Mouse (Mus musculus): ENCODE results near the gene Acsbg1. TPM values are rescaled to one million over a fixed set of nuclear protein-coding genes. Genes with fewer than 3 reads are reported as not detected.

Acsbg1 gene
- polyA plus RNA-seq, 1 experiment from 2014 or later, result 14.9 TPM

- Histone ChIP-seq H3K27ac (no peak overlapping the region), H3K4me2 (no peak overlapping the region), H3K27me3 (no peaks in the 10 kb centered on the region), H3K9ac (no peak overlapping the region), H3K4me3 (replicated peaks) (no peak overlapping the region), H3K4me1 (peaks cover 19% of the 10 kb centered on the region), H3K36me3 (replicated peaks) (no peaks in the 10 kb centered on the region), H3K9me3 (no peaks in the 10 kb centered on the region)
- 84% methylated on average over 6 of the region's 6 CpGs for WGBS
- no peak for ATAC-seq (ENCODE audit: low FRiP score)
Measured at GRCm38 (mm10) chr9:54658773-54659172, 2.9 kb downstream of the Acsbg1 start.

- H3K9me3 ChIP-seq, result no peaks in the 10 kb centered on the region
- no peaks in the 10 kb centered on the region for H3K27me3 ChIP-seq
- WGBS, result 84% methylated on average over 6 of the region's 6 CpGs
- no peak overlapping the region for H3K9ac ChIP-seq
- no peak for ATAC-seq (ENCODE audit: low FRiP score)
- H3K27ac ChIP-seq, result no peak overlapping the region
- no peak overlapping the region for H3K4me2 ChIP-seq
- peaks cover 7% of the 10 kb centered on the region for H3K4me1 ChIP-seq
- H3K36me3 ChIP-seq (replicated peaks), result no peaks in the 10 kb centered on the region
- H3K4me3 ChIP-seq (replicated peaks), result no peak overlapping the region
Measured at GRCm38 (mm10) chr9:54656402-54656801, 5.3 kb downstream of the Acsbg1 start.

GRCm38 (mm10) chr9:54655846-54656245, 5.8 kb downstream of the Acsbg1 start:
- H3K36me3 ChIP-seq (replicated peaks), result no peaks in the 10 kb centered on the region
- no peaks in the 10 kb centered on the region for H3K27me3 ChIP-seq
- peaks cover 1% of the 10 kb centered on the region; the same call in 1 of the 2 replicates for H3K4me1 ChIP-seq
- no peak overlapping the region for H3K4me2 ChIP-seq
- no peak overlapping the region for H3K4me3 ChIP-seq (replicated peaks)
- no peak for ATAC-seq (ENCODE audit: low FRiP score)
- no peak overlapping the region for H3K27ac ChIP-seq
- WGBS, result 76% methylated on average over 2 of the region's 2 CpGs
- no peaks in the 10 kb centered on the region for H3K9me3 ChIP-seq
- H3K9ac ChIP-seq, result no peak overlapping the region

- WGBS, result 83% methylated on average over 2 of the region's 2 CpGs
- Histone ChIP-seq H3K9me3 (no peaks in the 10 kb centered on the region), H3K4me2 (no peak overlapping the region), H3K4me3 (replicated peaks) (no peak overlapping the region), H3K27ac (no peak overlapping the region), H3K36me3 (replicated peaks) (no peaks in the 10 kb centered on the region), H3K9ac (no peak overlapping the region), H3K27me3 (no peaks in the 10 kb centered on the region), H3K4me1 (no peaks in the 10 kb centered on the region)
- no peak for ATAC-seq (ENCODE audit: low FRiP score)
Measured at GRCm38 (mm10) chr9:54652778-54653177, 8.9 kb downstream of the Acsbg1 start.

- Histone ChIP-seq H3K36me3 (replicated peaks) (no peaks in the 10 kb centered on the region), H3K27me3 (no peaks in the 10 kb centered on the region), H3K9ac (no peak overlapping the region), H3K9me3 (no peaks in the 10 kb centered on the region), H3K4me1 (no peaks in the 10 kb centered on the region), H3K4me3 (replicated peaks) (no peak overlapping the region), H3K27ac (no peak overlapping the region), H3K4me2 (no peak overlapping the region)
- no peak for ATAC-seq (ENCODE audit: low FRiP score)
- 93% methylated on average over 1 of the region's 1 CpGs for WGBS
Measured at GRCm38 (mm10) chr9:54649360-54649759, 12.3 kb downstream of the Acsbg1 start.

- Histone ChIP-seq H3K36me3 (replicated peaks) (no peaks in the 10 kb centered on the region), H3K27me3 (no peaks in the 10 kb centered on the region), H3K9me3 (no peaks in the 10 kb centered on the region), H3K4me2 (no peak overlapping the region), H3K27ac (no peak overlapping the region), H3K4me3 (replicated peaks) (no peak overlapping the region), H3K4me1 (no peaks in the 10 kb centered on the region), H3K9ac (no peak overlapping the region)
- WGBS, result 83% methylated on average over 2 of the region's 2 CpGs
- no peak for ATAC-seq (ENCODE audit: low FRiP score)
Measured at GRCm38 (mm10) chr9:54647456-54647855, 14.2 kb downstream of the Acsbg1 start.

GRCm38 (mm10) chr9:54646252-54646651, 15.4 kb downstream of the Acsbg1 start:
- Histone ChIP-seq H3K4me3 (replicated peaks) (no peak overlapping the region), H3K27ac (no peak overlapping the region), H3K4me2 (no peak overlapping the region), H3K36me3 (replicated peaks) (no peaks in the 10 kb centered on the region), H3K9me3 (no peaks in the 10 kb centered on the region), H3K27me3 (no peaks in the 10 kb centered on the region), H3K9ac (no peak overlapping the region), H3K4me1 (no peaks in the 10 kb centered on the region)
- WGBS, result 84% methylated on average over 9 of the region's 9 CpGs
- no peak for ATAC-seq (ENCODE audit: low FRiP score)

GRCm38 (mm10) chr9:54645530-54645929, 16.1 kb downstream of the Acsbg1 start:
- Histone ChIP-seq H3K27me3 (no peaks in the 10 kb centered on the region), H3K9me3 (no peaks in the 10 kb centered on the region), H3K4me2 (no peak overlapping the region), H3K36me3 (replicated peaks) (no peaks in the 10 kb centered on the region), H3K9ac (no peak overlapping the region), H3K27ac (no peak overlapping the region), H3K4me1 (no peaks in the 10 kb centered on the region), H3K4me3 (replicated peaks) (no peak overlapping the region)
- no peak for ATAC-seq (ENCODE audit: low FRiP score)
- 94% methylated on average over 6 of the region's 6 CpGs for WGBS

- no peak for ATAC-seq (ENCODE audit: low FRiP score)
- H3K9me3 ChIP-seq, result no peaks in the 10 kb centered on the region
- 91% methylated on average over 7 of the region's 7 CpGs for WGBS
Measured at GRCm38 (mm10) chr9:54643179-54643578, 18.5 kb downstream of the Acsbg1 start.

GRCm38 (mm10) chr9:54642556-54642955, 19.1 kb downstream of the Acsbg1 start:
- Histone ChIP-seq H3K4me3 (replicated peaks) (no peak overlapping the region), H3K27me3 (no peaks in the 10 kb centered on the region), H3K9ac (no peak overlapping the region), H3K27ac (no peak overlapping the region), H3K9me3 (no peaks in the 10 kb centered on the region), H3K36me3 (replicated peaks) (no peaks in the 10 kb centered on the region), H3K4me2 (no peak overlapping the region), H3K4me1 (no peaks in the 10 kb centered on the region)
- WGBS, result 88% methylated on average over 4 of the region's 4 CpGs
- no peak for ATAC-seq (ENCODE audit: low FRiP score)

More at GRCm38 (mm10) chr9:54643179-54643578, 18.5 kb downstream of the Acsbg1 start:
- Histone ChIP-seq H3K4me3 (replicated peaks) (no peak overlapping the region), H3K4me1 (no peaks in the 10 kb centered on the region), H3K27me3 (no peaks in the 10 kb centered on the region), H3K27ac (no peak overlapping the region), H3K9ac (no peak overlapping the region), H3K36me3 (replicated peaks) (no peaks in the 10 kb centered on the region), H3K4me2 (no peak overlapping the region)

- no peaks in the 10 kb centered on the region for H3K9me3 ChIP-seq
- no peak overlapping the region for H3K27ac ChIP-seq
- ATAC-seq (ENCODE audit: low FRiP score), result no peak
- no peaks in the 10 kb centered on the region for H3K27me3 ChIP-seq
- WGBS, result 84% methylated on average over 2 of the region's 2 CpGs
- no peak overlapping the region for H3K4me3 ChIP-seq (replicated peaks)
- H3K4me2 ChIP-seq, result no peak overlapping the region
- H3K36me3 ChIP-seq (replicated peaks), result no peaks in the 10 kb centered on the region
- H3K9ac ChIP-seq, result no peak overlapping the region
- H3K4me1 ChIP-seq, result no peaks in the 10 kb centered on the region
Measured at GRCm38 (mm10) chr9:54642149-54642548, 19.5 kb downstream of the Acsbg1 start.

- WGBS, result 77% methylated on average over 3 of the region's 3 CpGs
- Histone ChIP-seq H3K9me3 (no peaks in the 10 kb centered on the region), H3K9ac (no peak overlapping the region), H3K4me2 (no peak overlapping the region), H3K4me3 (replicated peaks) (no peak overlapping the region), H3K27me3 (no peaks in the 10 kb centered on the region), H3K27ac (no peak overlapping the region), H3K4me1 (no peaks in the 10 kb centered on the region), H3K36me3 (replicated peaks) (no peaks in the 10 kb centered on the region)
- no peak for ATAC-seq (ENCODE audit: low FRiP score)
Measured at GRCm38 (mm10) chr9:54641548-54641947, 20.1 kb downstream of the Acsbg1 start.

- H3K4me3 ChIP-seq (replicated peaks), result no peak overlapping the region
- H3K27me3 ChIP-seq, result no peaks in the 10 kb centered on the region
- H3K9ac ChIP-seq, result no peak overlapping the region
- no peaks in the 10 kb centered on the region for H3K4me1 ChIP-seq
- no peak overlapping the region for H3K4me2 ChIP-seq
- H3K9me3 ChIP-seq, result no peaks in the 10 kb centered on the region
- no peak for ATAC-seq (ENCODE audit: low FRiP score)
- no peaks in the 10 kb centered on the region for H3K36me3 ChIP-seq (replicated peaks)
- no peak overlapping the region for H3K27ac ChIP-seq
- 59% methylated on average over 2 of the region's 2 CpGs for WGBS
Measured at GRCm38 (mm10) chr9:54639192-54639591, 22.5 kb downstream of the Acsbg1 start.

Data from forebrain, embryonic 12.5 days (tissue).